Mouse (Mus musculus) E14TG2a.4 (cell line): ENCODE data around the gene Sdccag8.

Experiments
- CTCF ChIP-seq: conservative IDR thresholded peaks from 2 replicates; pipeline ENCODE4 v1.5.1; 2014; ENCODE audit warnings: low read length
- NANOG ChIP-seq: IDR thresholded peaks from 2 replicates; pipeline ENCODE4 v1.6.1; 2014; ENCODE audit warnings: borderline replicate concordance, low read length, mixed read lengths

- TF ChIP-seq CTCF (no peak), NANOG (no peak)
These were observed 205.2 kb downstream of the Sdccag8 start for GRCm38 (mm10) chr1:177019668-177020067.
